Mouse (Mus musculus): ENCODE results near the gene Eif4g3.

DNA sequence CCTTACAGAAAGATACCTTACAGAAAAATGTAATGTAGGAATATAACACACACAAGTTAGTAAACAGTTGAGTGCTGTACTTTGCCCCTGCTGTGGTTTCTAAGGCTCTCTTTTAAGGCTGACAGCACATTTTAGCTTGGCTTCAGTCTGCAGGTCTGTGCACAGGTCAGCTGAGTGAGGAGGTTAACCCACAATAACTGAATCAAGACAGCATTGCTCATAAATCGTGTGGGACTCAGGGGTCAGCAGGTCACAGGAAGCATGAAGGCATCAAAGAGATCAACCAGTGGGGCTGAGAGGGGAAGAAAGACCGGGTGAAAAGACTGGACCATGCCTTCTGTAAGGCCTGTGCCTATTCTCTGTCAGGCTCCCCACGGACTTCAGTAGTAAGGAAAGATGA lies 116.5 kb downstream of the Eif4g3 start:
- TF ChIP-seq CTCF (conservative IDR thresholded peaks at IDR 0.05; ENCODE audit: low read length), result no peak
- TF ChIP-seq NANOG (IDR thresholded peaks at IDR 0.05; ENCODE audit: borderline replicate concordance, low read length), result no peak
- no peak for TF ChIP-seq POU5F1 (IDR thresholded peaks at IDR 0.05; ENCODE audit: borderline replicate concordance, low read length)
